Mouse (Mus musculus) MEL (cell line): ENCODE measurements around the gene Mnt. TPM values are rescaled to one million over a fixed set of nuclear protein-coding genes. Genes with fewer than 3 reads are reported as not detected.

ENCODE experiments used
- DNase-seq: peaks from one replicate; pipeline ENCODE4 v3.0.0; 2011; ENCODE audit warnings: low read depth, low spot score
- H3K27ac ChIP-seq: 2 replicates; pipeline ENCODE4 v1.5.1; 2012; ENCODE audit warnings: low read depth, mild to moderate bottlenecking, control low read depth, low read length, moderate library complexity; ENCODE audit not compliant: control insufficient read depth
- H3K27me3 ChIP-seq, 2 experiments: fragments of 150-350 bp in 1 of 2; sonication (generic) in 1 of 2; 2 replicates each; pipeline ENCODE4 v1.6.1; 2012; ENCODE audit warnings: low read length in 2 of 2, mild to moderate bottlenecking in 2 of 2, improper control_type of control experiment in 1 of 2, moderate library complexity in 1 of 2; ENCODE audit not compliant: insufficient read depth in 2 of 2, control insufficient read depth in 1 of 2
- H3K36me3 ChIP-seq, 2 experiments: 2 replicates each; pipeline ENCODE4 v1.6.1; 2012 to 2014; ENCODE audit warnings: low read length in 2 of 2, improper control_type of control experiment in 1 of 2, inconsistent platforms in 1 of 2, mild to moderate bottlenecking in 1 of 2; ENCODE audit not compliant: insufficient read depth in 2 of 2, control insufficient read depth in 1 of 2
- H3K4me1 ChIP-seq, 2 experiments: fragments of 150-350 bp in 1 of 2; sonication (generic) in 1 of 2; 2 replicates each; pipeline ENCODE4 v1.6.1; 2012; ENCODE audit warnings: low read length in 2 of 2, improper control_type of control experiment in 1 of 2, mild to moderate bottlenecking in 1 of 2; ENCODE audit not compliant: insufficient read depth in 2 of 2, control insufficient read depth in 1 of 2
- H3K4me3 ChIP-seq, 2 experiments: fragments of 150-350 bp in 1 of 2; sonication (generic) in 1 of 2; 2 replicates each; pipeline ENCODE4 v1.5.1; 2012; ENCODE audit warnings: low read depth in 2 of 2, low read length in 2 of 2, mild to moderate bottlenecking in 2 of 2, moderate library complexity in 2 of 2, control low read depth in 1 of 2, improper control_type of control experiment in 1 of 2; ENCODE audit not compliant: control insufficient read depth in 1 of 2, insufficient read depth in 1 of 2
- H3K79me2 ChIP-seq: 2 replicates; pipeline ENCODE4 v1.6.1; 2012; ENCODE audit warnings: mild to moderate bottlenecking, low read length, moderate library complexity; ENCODE audit not compliant: control insufficient read depth, poor library complexity, insufficient read depth
- H3K9ac ChIP-seq: 2 replicates; pipeline ENCODE4 v1.6.1; 2012; ENCODE audit warnings: low read depth, mild to moderate bottlenecking, control low read depth, low read length, moderate library complexity; ENCODE audit not compliant: control insufficient read depth, poor library complexity, severe bottlenecking
- H3K9me3 ChIP-seq: fragments of 150-350 bp; sonication (generic); replicated peaks from 2 replicates; pipeline ENCODE4 v1.6.1; 2012; ENCODE audit warnings: mild to moderate bottlenecking, low read length, improper control_type of control experiment, moderate library complexity; ENCODE audit not compliant: insufficient read depth
- CHD1 ChIP-seq: IDR thresholded peaks from 2 replicates; pipeline ENCODE4 v1.6.1; 2012; ENCODE audit warnings: low read depth, mild to moderate bottlenecking, inconsistent platforms, low read length, improper control_type of control experiment
- CHD2 ChIP-seq: IDR thresholded peaks from 2 replicates; pipeline ENCODE4 v1.6.1; 2011; ENCODE audit warnings: low read length, improper control_type of control experiment
- E2F4 ChIP-seq: IDR thresholded peaks from 2 replicates; pipeline ENCODE4 v1.6.1; 2011; ENCODE audit warnings: low read depth, low read length, improper control_type of control experiment, borderline replicate concordance
- ELF1 ChIP-seq: IDR thresholded peaks from 2 replicates; pipeline ENCODE4 v1.6.1; 2014; ENCODE audit warnings: low read depth, mild to moderate bottlenecking, inconsistent platforms, low read length, improper control_type of control experiment, moderate library complexity
- ETS1 ChIP-seq: IDR thresholded peaks from 2 replicates; pipeline ENCODE4 v1.6.1; 2012; ENCODE audit warnings: low read depth, mild to moderate bottlenecking, inconsistent platforms, low read length, improper control_type of control experiment, moderate library complexity
- HCFC1 ChIP-seq: IDR thresholded peaks from 2 replicates; pipeline ENCODE4 v1.6.1; 2012; ENCODE audit warnings: low read depth, mild to moderate bottlenecking, inconsistent platforms, low read length, improper control_type of control experiment, moderate library complexity
- KAT2A ChIP-seq: conservative IDR thresholded peaks from 2 replicates; pipeline ENCODE4 v1.6.1; 2012; ENCODE audit warnings: low read depth, low read length, improper control_type of control experiment, inconsistent platforms
- MEF2A ChIP-seq: IDR thresholded peaks from 2 replicates; pipeline ENCODE4 v1.6.1; 2014; ENCODE audit warnings: low read depth, mild to moderate bottlenecking, inconsistent platforms, low read length, improper control_type of control experiment; ENCODE audit not compliant: poor library complexity, insufficient replicate concordance, severe bottlenecking; ENCODE audit errors: extremely low read depth
- MYC ChIP-seq: IDR thresholded peaks from 2 replicates; pipeline ENCODE4 v1.6.1; 2011; ENCODE audit warnings: low read depth, mild to moderate bottlenecking, low read length, improper control_type of control experiment, moderate library complexity
- NELFE ChIP-seq: IDR thresholded peaks from 2 replicates; pipeline ENCODE4 v1.6.1; 2011; ENCODE audit warnings: low read depth, low read length, improper control_type of control experiment
- POLR2A ChIP-seq, 2 experiments: IDR thresholded peaks; 2 replicates each; pipeline ENCODE4 v1.6.1; 2011 to 2012; ENCODE audit warnings: low read length in 2 of 2, mild to moderate bottlenecking in 2 of 2, control low read depth in 1 of 2, improper control_type of control experiment in 1 of 2, low read depth in 1 of 2, moderate library complexity in 1 of 2; ENCODE audit not compliant: control insufficient read depth in 1 of 2, insufficient read depth in 1 of 2, poor library complexity in 1 of 2
- POLR2AphosphoS2 ChIP-seq: IDR thresholded peaks from 2 replicates; pipeline ENCODE4 v1.6.1; 2011; ENCODE audit warnings: low read length, improper control_type of control experiment
- SIN3A ChIP-seq: IDR thresholded peaks from 2 replicates; pipeline ENCODE4 v1.6.1; 2012; ENCODE audit warnings: low read length, improper control_type of control experiment, inconsistent platforms
- TAL1 ChIP-seq: IDR thresholded peaks from 2 replicates; pipeline ENCODE4 v1.6.1; 2012; ENCODE audit warnings: mild to moderate bottlenecking, inconsistent platforms, low read length, moderate library complexity, mixed read lengths
- TBP ChIP-seq: IDR thresholded peaks from 2 replicates; pipeline ENCODE4 v1.8.0; 2011; ENCODE audit warnings: low read depth, low read length, improper control_type of control experiment
- TCF12 ChIP-seq: IDR thresholded peaks from 2 replicates; pipeline ENCODE4 v1.6.1; 2014; ENCODE audit warnings: low read depth, mild to moderate bottlenecking, inconsistent platforms, low read length, improper control_type of control experiment, moderate library complexity
- UBTF ChIP-seq: IDR thresholded peaks from 2 replicates; pipeline ENCODE4 v1.6.1; 2012; ENCODE audit warnings: low read depth, mild to moderate bottlenecking, inconsistent platforms, low read length, improper control_type of control experiment, moderate library complexity, borderline replicate concordance; ENCODE audit not compliant: insufficient read depth
- USF1 ChIP-seq: IDR thresholded peaks from 2 replicates; pipeline ENCODE4 v1.6.1; 2014; ENCODE audit warnings: low read depth, mild to moderate bottlenecking, inconsistent platforms, low read length, improper control_type of control experiment, moderate library complexity
- USF2 ChIP-seq, 2 experiments: IDR thresholded peaks; 2 replicates each; pipeline ENCODE4 v1.6.1; 2011 to 2012; ENCODE audit warnings: improper control_type of control experiment in 2 of 2, low read length in 2 of 2, borderline replicate concordance in 1 of 2, inconsistent platforms in 1 of 2, low read depth in 1 of 2, mild to moderate bottlenecking in 1 of 2; ENCODE audit not compliant: insufficient read depth in 1 of 2
- polyA plus RNA-seq, 2 experiments: library from polyadenylated mRNA; stranded (reverse) in 1 of 2; unstranded in 1 of 2; fragments of >175 nt in 1 of 2; fragments of >200 nt in 1 of 2; gene quantifications; 2 replicates each; pipeline versions ENCODE4 v1.2.1 to v1.2.4; 2012; ENCODE audit warnings: low replicate concordance in 2 of 2, low read depth in 1 of 2; ENCODE audit not compliant: insufficient read length in 2 of 2, insufficient read depth in 1 of 2, missing spikeins in 1 of 2
- total RNA-seq: library from RNA; depleted of rRNA; stranded (reverse); fragments of 300-350 nt; gene quantifications from 2 replicates; pipeline ENCODE4 v1.2.3, GENCODE M21; 2012

Gene Mnt
- total and polyA plus RNA-seq, 3 experiments: 5.8 to 37.3 TPM; not detected in 1

DNA sequence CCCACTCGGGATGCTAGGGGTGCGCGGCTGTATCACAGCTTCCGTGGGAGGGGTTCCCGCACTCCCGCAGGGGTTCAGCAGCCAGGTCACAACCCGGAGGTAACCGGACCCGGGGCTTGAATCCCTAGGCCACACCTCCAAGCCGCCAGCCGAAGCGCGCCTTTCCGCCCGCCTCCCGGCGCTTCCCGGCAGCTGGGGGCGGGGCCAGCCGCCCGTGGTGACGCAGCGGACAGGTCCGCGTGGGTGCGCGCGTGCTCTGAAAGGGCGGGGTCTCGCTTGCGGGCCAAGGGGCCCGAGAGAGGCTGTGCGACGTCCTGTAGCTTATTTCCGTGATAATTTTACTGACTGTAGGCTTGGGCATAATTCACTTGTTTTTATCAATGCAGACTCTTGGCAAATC lies 7.7 kb downstream of the Mnt start (continued):
- TF ChIP-seq ELF1: peak; percentile 67; the same call in 1 of the 2 replicates

DNA sequence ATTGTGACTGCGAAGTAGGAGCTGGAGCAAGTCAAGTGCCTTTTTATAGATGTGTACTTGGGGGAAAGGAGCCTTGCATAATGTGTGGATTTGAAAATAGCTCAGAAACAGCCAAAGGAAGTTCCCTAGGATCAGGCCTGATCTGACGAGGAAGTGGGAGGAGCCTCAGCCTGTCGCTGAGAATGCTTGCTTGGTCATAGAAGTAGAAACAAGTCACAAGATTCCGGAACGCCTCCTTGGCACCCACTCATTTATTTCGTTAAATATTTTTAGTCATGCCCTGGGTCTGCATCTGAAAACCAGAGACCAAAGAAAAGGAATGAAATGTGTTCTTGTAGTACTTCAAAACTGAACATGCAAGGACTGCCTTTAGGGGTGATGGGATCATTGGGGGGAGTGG lies 8.3 kb downstream of the Mnt start:
- DNase-seq: peak; percentile 96
- H3K9ac ChIP-seq: peak overlapping the region; percentile 93
- H3K36me3 ChIP-seq: peaks cover 0 to 12% of the 10 kb centered on the region in 2 experiments; a peak in 2 of 4 replicates
- H3K4me3 ChIP-seq: peak overlapping the region; percentile 47 to 74
- peaks cover 6 to 18% of the 10 kb centered on the region in 2 experiments; a peak in 3 of 4 replicates for H3K4me1 ChIP-seq
- H3K27ac ChIP-seq: peak overlapping the region; percentile 99
- TF ChIP-seq TBP (peak; percentile 65), E2F4 (no peak), MYC (no peak; the same call in 1 of the 2 replicates), TCF12 (peak; percentile 48; the same call in 1 of the 2 replicates), NELFE (no peak; the same call in none of the 2 replicates), ELF1 (peak; percentile 85), MEF2A (peak; percentile 35; the same call in 1 of the 2 replicates), HCFC1 (peak; percentile 20; the same call in 1 of the 2 replicates), USF2 (IDR thresholded peaks at IDR 0.05; ENCODE audit: borderline replicate concordance in 1 of 2, insufficient read depth in 1 of 2, low read depth in 1 of 2, low read length in 2 of 2) (no peak), POLR2AphosphoS2 (peak; percentile 17; the same call in 1 of the 2 replicates), POLR2A (IDR thresholded peaks at IDR 0.05; ENCODE audit: control insufficient read depth in 1 of 2, insufficient read depth in 1 of 2, low read depth in 1 of 2, low read length in 2 of 2, poor library complexity in 1 of 2) (peak in 1 of 2 experiments; percentile 27; a peak in 2 of 4 replicates), CHD2 (no peak), UBTF (no peak), SIN3A (no peak; the same call in none of the 2 replicates), CHD1 (no peak), KAT2A (no peak), ETS1 (peak; percentile 21; the same call in 1 of the 2 replicates), TAL1 (no peak), USF1 (0 out of 2 replicates have a peak, but pooled peaks have one; percentile 34)
- no peaks in the 10 kb centered on the region for H3K27me3 ChIP-seq
- no peaks in the 10 kb centered on the region for H3K9me3 ChIP-seq
- H3K79me2 ChIP-seq: peaks cover 36% of the 10 kb centered on the region
